Mouse (Mus musculus) MEL (cell line): ENCODE results near the gene Osbpl11. TPM values are rescaled to one million over a fixed set of nuclear protein-coding genes. Genes with fewer than 3 reads are reported as not detected.

Source experiments
- DNase-seq: peaks from one replicate; pipeline ENCODE4 v3.0.0; 2011; ENCODE audit warnings: low read depth, low spot score
- H3K27ac ChIP-seq: 2 replicates; pipeline ENCODE4 v1.5.1; 2012; ENCODE audit warnings: low read depth, mild to moderate bottlenecking, control low read depth, low read length, moderate library complexity; ENCODE audit not compliant: control insufficient read depth
- H3K27me3 ChIP-seq, 2 experiments: fragments of 150-350 bp in 1 of 2; sonication (generic) in 1 of 2; 2 replicates each; pipeline ENCODE4 v1.6.1; 2012; ENCODE audit warnings: low read length in 2 of 2, mild to moderate bottlenecking in 2 of 2, improper control_type of control experiment in 1 of 2, moderate library complexity in 1 of 2; ENCODE audit not compliant: insufficient read depth in 2 of 2, control insufficient read depth in 1 of 2
- H3K36me3 ChIP-seq, 2 experiments: 2 replicates each; pipeline ENCODE4 v1.6.1; 2012 to 2014; ENCODE audit warnings: low read length in 2 of 2, improper control_type of control experiment in 1 of 2, inconsistent platforms in 1 of 2, mild to moderate bottlenecking in 1 of 2; ENCODE audit not compliant: insufficient read depth in 2 of 2, control insufficient read depth in 1 of 2
- H3K4me1 ChIP-seq, 2 experiments: fragments of 150-350 bp in 1 of 2; sonication (generic) in 1 of 2; 2 replicates each; pipeline ENCODE4 v1.6.1; 2012; ENCODE audit warnings: low read length in 2 of 2, improper control_type of control experiment in 1 of 2, mild to moderate bottlenecking in 1 of 2; ENCODE audit not compliant: insufficient read depth in 2 of 2, control insufficient read depth in 1 of 2
- H3K4me3 ChIP-seq, 2 experiments: fragments of 150-350 bp in 1 of 2; sonication (generic) in 1 of 2; 2 replicates each; pipeline ENCODE4 v1.5.1; 2012; ENCODE audit warnings: low read depth in 2 of 2, low read length in 2 of 2, mild to moderate bottlenecking in 2 of 2, moderate library complexity in 2 of 2, control low read depth in 1 of 2, improper control_type of control experiment in 1 of 2; ENCODE audit not compliant: control insufficient read depth in 1 of 2, insufficient read depth in 1 of 2
- H3K79me2 ChIP-seq: 2 replicates; pipeline ENCODE4 v1.6.1; 2012; ENCODE audit warnings: mild to moderate bottlenecking, low read length, moderate library complexity; ENCODE audit not compliant: control insufficient read depth, poor library complexity, insufficient read depth
- H3K9ac ChIP-seq: 2 replicates; pipeline ENCODE4 v1.6.1; 2012; ENCODE audit warnings: low read depth, mild to moderate bottlenecking, control low read depth, low read length, moderate library complexity; ENCODE audit not compliant: control insufficient read depth, poor library complexity, severe bottlenecking
- H3K9me3 ChIP-seq: fragments of 150-350 bp; sonication (generic); replicated peaks from 2 replicates; pipeline ENCODE4 v1.6.1; 2012; ENCODE audit warnings: mild to moderate bottlenecking, low read length, improper control_type of control experiment, moderate library complexity; ENCODE audit not compliant: insufficient read depth
- CHD1 ChIP-seq: IDR thresholded peaks from 2 replicates; pipeline ENCODE4 v1.6.1; 2012; ENCODE audit warnings: low read depth, mild to moderate bottlenecking, inconsistent platforms, low read length, improper control_type of control experiment
- CTCF ChIP-seq, 3 experiments: IDR thresholded peaks in 2 of 3; conservative IDR thresholded peaks in 1 of 3; 2 replicates each; pipeline ENCODE4 v1.5.1; 2011 to 2012; ENCODE audit warnings: low read length in 3 of 3, low read depth in 2 of 3, mild to moderate bottlenecking in 2 of 3, improper control_type of control experiment in 1 of 3, inconsistent platforms in 1 of 3, mixed read lengths in 1 of 3, moderate library complexity in 1 of 3; ENCODE audit not compliant: control insufficient read depth in 1 of 3, insufficient read depth in 1 of 3, poor library complexity in 1 of 3, severe bottlenecking in 1 of 3
- EP300 ChIP-seq, 2 experiments: IDR thresholded peaks; 2 replicates each; pipeline ENCODE4 v1.6.1; 2011; ENCODE audit warnings: improper control_type of control experiment in 2 of 2, low read length in 2 of 2, low read depth in 1 of 2, mild to moderate bottlenecking in 1 of 2
- ETS1 ChIP-seq: IDR thresholded peaks from 2 replicates; pipeline ENCODE4 v1.6.1; 2012; ENCODE audit warnings: low read depth, mild to moderate bottlenecking, inconsistent platforms, low read length, improper control_type of control experiment, moderate library complexity
- JUND ChIP-seq: IDR thresholded peaks from 2 replicates; pipeline ENCODE4 v1.6.1; 2011; ENCODE audit warnings: low read depth, mild to moderate bottlenecking, improper control_type of control experiment, low read length
- KAT2A ChIP-seq: conservative IDR thresholded peaks from 2 replicates; pipeline ENCODE4 v1.6.1; 2012; ENCODE audit warnings: low read depth, low read length, improper control_type of control experiment, inconsistent platforms
- MAX ChIP-seq: IDR thresholded peaks from 2 replicates; pipeline ENCODE4 v1.6.1; 2011; ENCODE audit warnings: low read length, improper control_type of control experiment
- MXI1 ChIP-seq: IDR thresholded peaks from 2 replicates; pipeline ENCODE4 v1.6.1; 2011; ENCODE audit warnings: mild to moderate bottlenecking, low read depth, low read length, improper control_type of control experiment
- NELFE ChIP-seq: IDR thresholded peaks from 2 replicates; pipeline ENCODE4 v1.6.1; 2011; ENCODE audit warnings: low read depth, low read length, improper control_type of control experiment
- NRF1 ChIP-seq: IDR thresholded peaks from 2 replicates; pipeline ENCODE4 v1.6.1; 2014; ENCODE audit warnings: low read depth, mild to moderate bottlenecking, inconsistent platforms, low read length, improper control_type of control experiment, moderate library complexity; ENCODE audit not compliant: poor library complexity, insufficient read depth, severe bottlenecking
- RAD21 ChIP-seq: IDR thresholded peaks from 2 replicates; pipeline ENCODE4 v1.6.1; 2011; ENCODE audit warnings: mild to moderate bottlenecking, low read depth, low read length, improper control_type of control experiment
- SIN3A ChIP-seq: IDR thresholded peaks from 2 replicates; pipeline ENCODE4 v1.6.1; 2012; ENCODE audit warnings: low read length, improper control_type of control experiment, inconsistent platforms
- TAL1 ChIP-seq: IDR thresholded peaks from 2 replicates; pipeline ENCODE4 v1.6.1; 2012; ENCODE audit warnings: mild to moderate bottlenecking, inconsistent platforms, low read length, moderate library complexity, mixed read lengths
- UBTF ChIP-seq: IDR thresholded peaks from 2 replicates; pipeline ENCODE4 v1.6.1; 2012; ENCODE audit warnings: low read depth, mild to moderate bottlenecking, inconsistent platforms, low read length, improper control_type of control experiment, moderate library complexity, borderline replicate concordance; ENCODE audit not compliant: insufficient read depth
- USF1 ChIP-seq: IDR thresholded peaks from 2 replicates; pipeline ENCODE4 v1.6.1; 2014; ENCODE audit warnings: low read depth, mild to moderate bottlenecking, inconsistent platforms, low read length, improper control_type of control experiment, moderate library complexity
- USF2 ChIP-seq, 2 experiments: IDR thresholded peaks; 2 replicates each; pipeline ENCODE4 v1.6.1; 2011 to 2012; ENCODE audit warnings: improper control_type of control experiment in 2 of 2, low read length in 2 of 2, borderline replicate concordance in 1 of 2, inconsistent platforms in 1 of 2, low read depth in 1 of 2, mild to moderate bottlenecking in 1 of 2; ENCODE audit not compliant: insufficient read depth in 1 of 2
- ZC3H11A ChIP-seq: IDR thresholded peaks from 2 replicates; pipeline ENCODE4 v1.6.1; 2012; ENCODE audit warnings: low read depth, mild to moderate bottlenecking, inconsistent platforms, low read length, improper control_type of control experiment
- ZKSCAN1 ChIP-seq: IDR thresholded peaks from 2 replicates; pipeline ENCODE4 v1.6.1; 2012; ENCODE audit warnings: low read depth, mild to moderate bottlenecking, inconsistent platforms, low read length, improper control_type of control experiment, moderate library complexity
- polyA plus RNA-seq, 2 experiments: library from polyadenylated mRNA; stranded (reverse) in 1 of 2; unstranded in 1 of 2; fragments of >175 nt in 1 of 2; fragments of >200 nt in 1 of 2; gene quantifications; 2 replicates each; pipeline versions ENCODE4 v1.2.1 to v1.2.4; 2012; ENCODE audit warnings: low replicate concordance in 2 of 2, low read depth in 1 of 2; ENCODE audit not compliant: insufficient read length in 2 of 2, insufficient read depth in 1 of 2, missing spikeins in 1 of 2
- total RNA-seq: library from RNA; depleted of rRNA; stranded (reverse); fragments of 300-350 nt; gene quantifications from 2 replicates; pipeline ENCODE4 v1.2.3, GENCODE M21; 2012

The Osbpl11 gene
- total and polyA plus RNA-seq, 3 experiments = 6.9 to 10.3 TPM; not detected in 1

- no peak overlapping the region for H3K4me3 ChIP-seq
- peaks cover 3% of the 10 kb centered on the region; the same call in 1 of the 2 replicates for H3K79me2 ChIP-seq
- 0 out of 2 replicates have a peak, but pooled peaks have one; percentile 32 for TF ChIP-seq USF1
- TF ChIP-seq ETS1 = peak; percentile 37; the same call in 1 of the 2 replicates
- no peak for TF ChIP-seq UBTF
- no peak overlapping the region for H3K9ac ChIP-seq
- no peaks in the 10 kb centered on the region for H3K9me3 ChIP-seq
- no peak for DNase-seq
- no peak overlapping the region for H3K27ac ChIP-seq
- H3K4me1 ChIP-seq = peaks cover 0 to 17% of the 10 kb centered on the region in 2 experiments; a peak in 2 of 4 replicates
- no peaks in the 10 kb centered on the region for H3K27me3 ChIP-seq
- peaks cover 0 to 5% of the 10 kb centered on the region in 2 experiments; a peak in 2 of 4 replicates for H3K36me3 ChIP-seq
Observed at GRCm38 (mm10) chr16:33191671-33192091, 6.8 kb downstream of the Osbpl11 start.

GRCm38 (mm10) chr16:33192280-33192679, 7.4 kb downstream of the Osbpl11 start:
- TF ChIP-seq ZC3H11A = no peak
- TF ChIP-seq NRF1 = no peak
- TF ChIP-seq TAL1 = no peak
- TF ChIP-seq CHD1 = no peak
- no peak for TF ChIP-seq EP300 (IDR thresholded peaks at IDR 0.05; ENCODE audit: low read depth in 1 of 2, low read length in 2 of 2)
- no peak for TF ChIP-seq NELFE
- TF ChIP-seq KAT2A = no peak
- TF ChIP-seq RAD21 = no peak
- no peak for TF ChIP-seq MXI1
- TF ChIP-seq USF2 (IDR thresholded peaks at IDR 0.05; ENCODE audit: borderline replicate concordance in 1 of 2, insufficient read depth in 1 of 2, low read depth in 1 of 2, low read length in 2 of 2) = no peak
- TF ChIP-seq ZKSCAN1 = no peak
- no peak for TF ChIP-seq SIN3A
- TF ChIP-seq JUND = no peak
- TF ChIP-seq CTCF (IDR thresholded peaks at IDR 0.05 in 2 of 3, conservative IDR thresholded peaks at IDR 0.05 in 1 of 3; ENCODE audit: control insufficient read depth in 1 of 3, insufficient read depth in 1 of 3, low read depth in 2 of 3, low read length in 3 of 3, poor library complexity in 1 of 3, severe bottlenecking in 1 of 3) = no peak
- no peak for TF ChIP-seq ETS1
- no peak for TF ChIP-seq MAX
- TF ChIP-seq, all 39 proteins: peak for 0
- Histone ChIP-seq H3K9me3 (no peaks in the 10 kb centered on the region), H3K79me2 (peaks cover 3% of the 10 kb centered on the region; the same call in 1 of the 2 replicates), H3K4me3 (no peak overlapping the region), H3K27me3 (no peaks in the 10 kb centered on the region), H3K4me1 (peaks cover 0 to 17% of the 10 kb centered on the region in 2 experiments; a peak in 2 of 4 replicates), H3K9ac (no peak overlapping the region), H3K27ac (no peak overlapping the region), H3K36me3 (no peaks in the 10 kb centered on the region; a peak in 1 of 4 replicates)
- no peak for DNase-seq
